Mouse (Mus musculus): ENCODE measurements around the gene Fli1.

Fli1 gene

DNA sequence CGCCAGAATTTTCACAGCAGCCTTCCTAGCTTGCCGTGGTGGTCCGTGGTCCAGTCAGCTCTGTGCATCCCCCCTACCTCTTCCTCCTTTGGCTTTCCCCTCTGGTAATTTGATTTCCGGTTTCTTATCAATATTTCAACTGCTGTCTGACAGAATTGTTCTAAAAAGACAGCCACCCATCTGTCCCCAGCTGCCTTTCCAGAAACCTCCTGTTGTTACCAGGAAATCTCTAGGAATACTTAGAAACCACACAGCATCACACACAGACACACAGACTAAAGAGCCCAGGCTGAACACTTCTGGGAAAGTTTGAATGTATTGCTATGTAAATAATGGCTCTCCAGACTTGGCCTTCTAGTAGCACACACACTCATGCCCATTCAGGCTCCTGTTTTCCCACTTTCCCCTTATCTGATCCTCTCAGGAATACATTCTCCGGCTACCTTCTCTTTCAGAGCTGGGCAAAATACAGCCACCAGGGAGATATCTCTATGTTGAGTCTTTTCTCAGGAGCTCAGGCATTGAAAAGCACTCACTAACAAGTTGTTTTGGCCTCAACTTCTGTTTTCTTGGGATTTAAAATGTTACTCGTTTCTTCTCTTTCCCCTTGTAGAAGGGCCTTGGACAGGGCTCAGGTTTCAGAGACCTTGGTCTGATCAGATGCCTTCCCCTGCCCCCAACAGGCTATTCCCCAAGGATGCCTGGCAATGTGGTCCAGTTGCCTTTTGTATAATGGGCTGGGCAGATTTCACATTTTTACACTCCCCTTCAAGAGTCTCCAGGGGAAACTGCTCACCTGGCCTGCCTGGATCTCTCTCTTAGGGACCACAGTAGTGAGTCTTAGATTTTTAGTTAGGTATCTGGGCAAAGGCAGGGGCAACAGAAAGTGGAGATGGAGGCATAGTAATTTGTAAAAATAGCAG is 7.1 kb upstream of the Fli1 start:
- peak; percentile 63 for DNase-seq (ENCODE audit: low spot score)

DNA sequence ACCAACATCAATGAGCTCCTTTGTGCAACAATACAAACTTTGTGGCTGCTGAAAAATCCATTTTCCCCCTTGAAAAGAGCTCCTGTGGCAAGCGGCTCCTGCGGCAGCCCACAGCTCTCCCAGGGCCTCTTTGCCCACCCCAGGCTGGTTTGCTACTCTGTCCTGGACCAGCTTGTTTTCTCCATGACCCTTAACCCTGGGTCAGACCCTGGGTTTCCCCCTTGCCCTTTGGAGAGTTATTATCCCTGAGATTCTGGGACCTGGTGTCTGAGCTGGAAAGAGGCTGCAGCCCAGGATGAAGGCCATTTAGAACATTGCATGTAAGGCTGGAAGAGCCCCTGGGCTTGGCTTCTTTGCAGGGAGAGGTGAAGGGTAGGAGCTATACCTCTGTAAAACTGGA is 4.1 kb upstream of the Fli1 start:
- DNase-seq (ENCODE audit: low spot score), result no peak

DNA sequence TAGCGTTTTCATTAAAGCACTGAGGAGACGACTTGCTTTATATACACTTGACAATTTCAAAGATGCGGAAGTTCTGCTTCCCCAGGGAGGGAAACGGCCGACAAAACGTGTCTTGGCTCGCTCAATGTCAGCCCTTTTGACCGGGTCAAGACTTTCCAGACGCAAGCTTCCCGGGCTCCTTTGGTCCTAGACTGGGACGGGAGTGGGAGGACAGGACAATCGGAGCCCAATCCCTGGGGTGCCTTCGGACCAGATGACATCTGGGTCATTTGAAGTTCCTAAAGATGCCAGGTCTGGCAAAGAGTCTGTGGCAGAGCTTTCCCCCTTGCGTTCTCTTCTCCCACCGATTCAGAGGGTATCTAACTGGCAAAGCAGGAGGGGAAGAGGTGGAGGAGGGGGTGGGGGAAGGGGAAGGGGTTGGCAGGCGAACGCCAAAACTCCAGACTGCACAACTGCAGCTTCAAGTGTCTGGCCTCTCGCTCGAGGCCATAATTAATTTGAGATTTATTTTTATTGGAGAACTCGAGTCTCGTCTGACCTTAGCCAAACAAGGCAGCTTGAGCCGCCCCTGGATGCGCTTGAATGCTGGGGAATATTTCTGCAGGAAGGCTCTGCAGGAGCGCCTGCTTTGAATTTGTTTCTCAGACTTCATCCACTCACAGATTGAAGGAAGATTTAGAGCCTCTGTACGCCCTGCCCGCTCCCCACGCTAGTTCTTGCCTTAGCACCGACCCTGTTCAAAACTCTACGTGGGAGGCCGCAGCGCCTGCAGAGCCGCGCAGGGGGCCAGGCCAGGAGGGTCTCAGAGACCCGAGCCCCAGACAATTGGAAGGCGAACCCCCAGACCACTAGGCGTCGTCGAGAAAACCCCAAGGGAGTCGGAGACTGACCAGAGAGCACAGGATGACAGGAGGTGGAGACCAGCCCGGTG is 2.3 kb upstream of the Fli1 start:
- DNase-seq (ENCODE audit: low spot score), result peak; percentile 74

DNA sequence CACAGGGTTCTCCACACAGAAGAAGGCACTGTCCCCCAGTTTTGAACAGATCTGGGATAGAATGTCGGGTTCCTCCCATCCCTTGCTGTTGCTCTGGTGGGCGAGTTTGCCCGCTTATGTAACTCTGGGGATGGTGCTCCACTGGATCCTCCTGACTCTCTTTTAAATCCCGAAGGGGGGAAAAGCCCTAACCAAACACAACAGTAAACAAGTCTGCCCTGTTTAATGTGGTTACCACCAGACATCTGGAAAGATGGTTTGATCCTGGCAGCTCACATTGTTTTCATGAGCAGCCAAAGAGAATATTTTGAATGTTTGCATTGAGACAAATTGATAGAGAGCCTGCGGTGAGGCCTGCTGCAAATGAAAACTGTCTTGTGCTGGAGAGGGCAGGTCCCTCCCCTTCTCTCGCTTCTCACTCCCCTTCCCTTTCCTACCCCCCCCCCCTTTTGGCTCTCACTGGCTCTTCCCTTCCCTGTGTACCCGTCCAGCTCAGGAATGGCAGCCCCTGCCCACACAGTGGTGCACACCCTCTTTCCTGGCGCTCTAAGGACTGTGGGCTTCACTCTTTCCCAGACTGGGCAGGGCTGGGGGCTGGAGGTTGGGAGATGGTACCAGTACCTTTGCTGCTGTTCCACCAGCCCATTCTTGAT is 1.4 kb upstream of the Fli1 start:
- peak; percentile 60 for DNase-seq (ENCODE audit: low spot score)

GRCm38 (mm10) chr9:32543040-32543581 is 450 bp upstream of the Fli1 start:
- peak; percentile 85 for DNase-seq (ENCODE audit: low spot score)

DNA sequence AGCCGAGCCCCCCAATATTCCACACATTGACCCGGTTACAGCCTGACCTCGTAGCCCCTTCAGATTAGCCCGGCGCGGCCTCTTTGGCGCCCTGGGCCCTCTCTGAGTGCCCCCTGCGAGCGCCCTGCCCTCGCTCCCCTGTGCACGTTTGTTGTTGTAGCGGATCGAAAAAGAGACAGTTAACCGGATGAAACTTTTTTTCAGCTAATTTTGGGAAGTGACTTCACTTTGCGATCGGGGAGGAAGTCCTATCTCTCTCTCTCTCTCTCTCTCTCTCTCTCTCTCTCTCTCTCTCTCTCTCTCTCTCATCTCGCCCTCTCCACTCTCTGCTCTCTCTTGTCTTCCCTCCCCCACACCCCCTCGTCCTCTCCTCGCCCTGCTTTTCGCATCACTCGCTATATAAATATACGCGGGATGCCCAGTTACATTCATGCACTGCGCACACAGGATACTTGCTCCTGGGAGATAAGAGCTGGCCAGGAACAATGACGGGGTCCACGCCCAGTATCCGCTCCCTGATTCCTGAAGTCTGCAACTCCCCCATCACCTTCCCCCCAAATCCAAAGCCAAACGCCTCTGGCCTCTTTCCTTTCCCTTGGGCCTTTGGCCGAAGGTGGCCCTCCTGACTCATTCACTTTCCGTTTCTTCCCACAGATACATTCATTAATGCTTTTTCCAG is 1.3 kb downstream of the Fli1 start:
- peak; percentile 66 for DNase-seq (ENCODE audit: low spot score)

DNA sequence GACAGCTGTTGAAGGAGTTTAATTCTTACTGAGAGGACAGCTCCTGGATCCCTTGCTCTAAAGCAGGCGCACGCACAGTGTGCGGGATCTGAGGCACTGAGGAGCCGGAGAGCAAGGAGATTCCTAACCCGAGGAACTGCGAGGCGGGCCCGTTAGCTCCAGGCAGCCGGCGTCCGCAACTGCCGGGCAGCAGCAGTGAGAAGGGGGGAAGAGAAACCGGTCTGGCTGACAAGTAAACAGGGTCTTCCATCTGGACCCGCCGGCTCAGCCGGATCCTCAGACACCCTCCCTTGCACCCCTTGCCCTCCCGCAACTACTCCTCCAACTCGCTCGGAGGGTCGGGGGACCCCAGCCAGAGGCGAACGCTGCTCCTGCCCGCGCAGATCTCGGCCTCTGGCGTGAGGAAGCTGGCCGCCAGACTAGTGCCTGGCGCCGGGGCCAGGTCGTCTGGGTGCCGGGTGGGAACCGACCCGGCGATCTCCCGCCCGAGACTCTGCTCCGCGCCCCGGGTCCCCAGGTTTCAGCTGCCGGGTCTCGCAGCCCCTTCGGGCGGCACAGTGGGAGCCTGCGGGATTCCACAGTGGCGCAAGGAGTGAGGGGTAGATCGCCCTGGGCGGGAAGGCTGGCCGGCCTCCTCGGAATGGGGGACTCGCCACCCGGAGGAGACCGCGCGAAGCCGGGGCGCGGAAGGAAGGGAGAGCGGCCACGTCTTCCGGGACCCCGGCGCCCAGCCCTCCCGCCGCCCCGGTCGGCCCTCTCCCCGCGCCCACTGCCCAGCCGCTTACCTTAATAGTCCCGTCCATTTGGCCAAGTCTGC is 2.0 kb downstream of the Fli1 start:
- peak; percentile 56 for DNase-seq (ENCODE audit: low spot score)

GRCm38 (mm10) chr9:32540061-32540405 is 2.6 kb downstream of the Fli1 start:
- peak; percentile 55 for DNase-seq (ENCODE audit: low spot score)

DNA sequence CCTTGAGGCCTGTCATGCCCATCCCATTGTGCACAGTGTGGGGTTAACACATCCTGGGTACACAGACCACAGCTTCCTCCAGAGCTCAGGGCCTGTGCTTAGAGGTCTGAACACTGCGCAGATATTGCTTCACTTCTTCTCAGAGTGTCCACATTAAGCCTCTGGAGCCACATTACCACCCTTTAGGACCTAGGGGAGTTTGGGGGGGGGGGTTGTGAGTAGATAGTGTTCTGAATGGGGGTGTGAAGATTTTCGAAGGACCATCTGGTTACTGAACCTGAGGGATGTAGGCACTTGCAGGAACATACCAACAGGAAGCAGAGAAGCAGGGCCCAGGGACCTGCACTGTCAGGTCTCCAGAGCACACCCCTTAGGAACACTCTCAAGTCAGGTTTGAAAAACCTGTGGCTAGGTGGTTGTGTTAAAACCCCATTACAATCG is 3.3 kb downstream of the Fli1 start:
- no peak for DNase-seq (ENCODE audit: low spot score)

GRCm38 (mm10) chr9:32538124-32538523 is 4.5 kb downstream of the Fli1 start:
- no peak for DNase-seq (ENCODE audit: low spot score)

DNA sequence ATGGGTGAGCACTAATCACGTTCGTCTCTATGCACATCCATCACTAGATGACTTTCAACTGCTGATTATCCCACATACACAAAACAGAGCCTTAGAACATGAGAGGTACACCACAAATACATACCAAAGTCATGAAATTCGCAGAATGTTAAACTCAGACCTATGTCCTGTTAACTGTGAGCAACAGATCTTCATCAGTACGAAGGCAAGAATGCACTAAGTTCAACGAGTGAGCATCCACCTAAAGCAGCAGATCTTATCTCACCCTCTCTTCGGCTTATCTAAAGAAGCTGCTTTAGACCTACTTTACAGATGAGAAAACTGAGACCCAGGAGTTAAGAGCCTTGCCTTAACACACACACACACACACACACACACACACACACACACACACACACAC is 5.0 kb downstream of the Fli1 start:
- no peak for DNase-seq (ENCODE audit: low spot score)

- no peak for DNase-seq (ENCODE audit: low spot score)
Observed at GRCm38 (mm10) chr9:32535201-32535955, 7.3 kb downstream of the Fli1 start.

DNA sequence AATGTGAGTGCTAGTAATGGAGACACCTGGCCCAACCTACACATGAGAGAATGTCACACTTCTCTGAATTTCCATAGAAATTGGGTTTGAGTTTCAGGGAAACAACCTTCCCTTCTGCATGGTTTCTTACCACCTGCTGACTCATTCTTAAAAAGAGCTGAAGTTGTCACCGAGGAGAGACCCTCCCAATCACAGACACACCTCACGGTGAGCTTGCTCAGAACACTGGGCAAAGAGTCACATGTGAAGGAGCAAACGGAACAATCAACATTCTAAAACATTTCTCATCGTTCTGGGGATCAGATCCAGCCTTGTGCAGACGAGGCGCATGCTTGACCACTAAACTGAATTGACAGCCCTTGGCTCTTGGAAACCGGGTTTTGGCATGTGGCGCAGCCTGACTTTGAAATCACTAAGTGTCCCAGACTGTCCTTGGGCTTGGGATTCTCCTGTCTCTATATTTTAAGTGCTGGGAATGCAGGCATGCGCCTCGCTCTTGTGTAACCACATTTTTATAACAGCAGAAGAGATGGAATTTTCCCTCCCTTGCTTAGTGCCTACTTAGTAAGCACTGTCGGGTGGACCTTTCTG is 8.5 kb downstream of the Fli1 start:
- DNase-seq (ENCODE audit: low spot score), result no peak

- no peak for DNase-seq (ENCODE audit: low spot score)
Observed at GRCm38 (mm10) chr9:32531588-32531987, 11.1 kb downstream of the Fli1 start.

DNA sequence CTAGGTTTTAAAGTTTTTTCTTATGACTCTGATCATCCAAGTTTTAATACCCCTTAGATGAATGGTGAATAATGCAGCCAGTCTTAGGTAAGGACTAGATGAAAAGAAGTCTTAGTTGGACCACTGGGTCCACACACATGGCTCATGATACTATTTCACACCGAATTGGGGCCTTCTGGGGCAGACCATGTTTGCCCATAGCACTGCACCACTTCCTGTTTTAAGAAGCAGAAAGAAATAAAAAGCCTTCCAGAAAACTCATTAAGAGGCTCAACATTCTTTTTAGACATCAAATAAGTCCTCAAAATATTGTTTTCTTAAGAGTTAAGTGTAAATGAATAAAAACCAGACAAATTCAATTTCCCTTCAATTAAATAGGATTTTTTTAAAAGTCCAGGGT is 11.7 kb downstream of the Fli1 start:
- no peak for DNase-seq (ENCODE audit: low spot score)

GRCm38 (mm10) chr9:32530188-32530587 is 12.5 kb downstream of the Fli1 start:
- DNase-seq (ENCODE audit: low spot score), result no peak

GRCm38 (mm10) chr9:32529594-32529993 is 13.1 kb downstream of the Fli1 start:
- no peak for DNase-seq (ENCODE audit: low spot score)

DNA sequence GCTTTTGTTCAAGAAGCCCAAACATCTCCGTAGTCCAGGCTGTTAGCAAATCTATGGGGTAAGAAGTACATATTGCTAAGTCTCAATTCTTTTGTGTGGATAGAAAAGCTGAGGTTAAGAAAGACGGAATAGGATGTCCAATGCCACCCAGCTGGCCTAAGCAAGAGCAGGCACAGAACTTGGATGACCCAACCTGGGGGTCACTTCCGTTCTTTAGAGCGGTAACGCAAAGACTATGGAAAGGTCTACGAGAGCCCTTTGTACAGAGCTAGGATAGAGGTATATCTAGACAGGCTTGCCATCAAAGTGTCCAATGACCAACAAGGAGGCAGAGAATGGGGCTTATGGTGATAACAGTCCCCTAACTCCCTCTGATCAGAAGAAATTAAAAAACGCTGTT is 15.3 kb downstream of the Fli1 start:
- DNase-seq (ENCODE audit: low spot score), result no peak

DNA sequence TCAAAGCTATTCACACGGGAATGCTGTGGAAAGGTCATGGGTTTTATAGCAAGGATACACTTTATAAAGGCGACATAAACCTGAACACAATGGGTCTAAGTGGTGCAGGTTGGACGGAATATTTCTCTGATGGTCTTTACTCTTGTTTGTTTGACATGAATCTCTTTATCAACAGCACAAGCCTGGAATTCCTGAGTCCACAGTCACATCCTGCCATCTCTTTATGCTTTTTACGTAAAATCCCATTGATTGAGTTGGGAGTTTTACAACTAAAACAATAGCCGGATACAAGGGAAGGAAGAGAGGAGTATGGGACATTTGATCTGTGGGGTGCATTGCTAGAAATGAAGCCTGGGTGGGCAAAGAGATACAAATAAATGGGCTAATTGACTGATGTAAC is 16.9 kb downstream of the Fli1 start:
- no peak for DNase-seq (ENCODE audit: low spot score)

Data from embryo, embryonic 10.5 days (tissue).